26 mouse cellular contexts compared by ENCODE assay signal in genomic region chr17:84224217-84224887, GRCm38 (mm10). TPM values are rescaled to one million over a fixed set of nuclear protein-coding genes. Genes with fewer than 3 reads are reported as not detected.
DNase-seq lines count a peak whose midpoint lies in the region; ATAC-seq lines count a peak whose summit lies in the region.
"Had no signal": no experiment of that assay in that cellular context is flagged by ENCODE, and none has a peak within 500 bp of the region (broad histone marks: within the 10 kb centered on the region; RNA-seq: fewer than 3 reads in every experiment).

No protein-coding gene starts in this region.

- H3K27me3 ChIP-seq in midbrain, embryonic 11.5 days (ENCODE audit: control insufficient read depth, insufficient read depth, low read length): no peaks in the 10 kb centered on the region
- no peaks in the 10 kb centered on the region for H3K27me3 ChIP-seq in midbrain, embryonic 14.5 days (ENCODE audit: control insufficient read depth, insufficient read depth, low read length)
- H3K27me3 ChIP-seq in kidney, embryonic 14.5 days (ENCODE audit: control insufficient read depth, insufficient read depth, low read length): no peaks in the 10 kb centered on the region
- H3K27me3 ChIP-seq: embryonic facial prominence, embryonic 12.5 days; hindbrain, embryonic 15.5 days; liver, embryonic 13.5 days; stomach, embryonic 15.5 days had no signal

- no peak overlapping the region for H3K27ac ChIP-seq in midbrain, embryonic 11.5 days (ENCODE audit: low read depth, low read length)
- no peak overlapping the region for H3K27ac ChIP-seq in midbrain, embryonic 14.5 days (replicated peaks; ENCODE audit: low read depth, low read length)
- no peak overlapping the region for H3K27ac ChIP-seq in kidney, embryonic 14.5 days (ENCODE audit: low read depth, low read length)
- H3K27ac ChIP-seq: embryonic facial prominence, embryonic 12.5 days; gastrocnemius, adult 2 months; heart, adult 2 months; hindbrain, embryonic 10.5 days; hindbrain, embryonic 15.5 days; layer of hippocampus, adult 2 months; left cerebral cortex, adult 2 months; liver, embryonic 13.5 days; stomach, embryonic 15.5 days had no signal

- H3K4me3 ChIP-seq in midbrain, embryonic 11.5 days (ENCODE audit: low read depth, low read length): no peak overlapping the region
- H3K4me3 ChIP-seq in midbrain, embryonic 14.5 days (replicated peaks; ENCODE audit: low read depth, low read length): no peak overlapping the region
- no peak overlapping the region for H3K4me3 ChIP-seq in kidney, embryonic 14.5 days (ENCODE audit: low read length)
- H3K4me3 ChIP-seq: embryonic facial prominence, embryonic 12.5 days; gastrocnemius, adult 2 months; heart, adult 2 months; hindbrain, embryonic 10.5 days; hindbrain, embryonic 15.5 days; layer of hippocampus, adult 2 months; left cerebral cortex, adult 2 months; liver, embryonic 13.5 days; stomach, embryonic 15.5 days had no signal

- H3K4me2 ChIP-seq in midbrain, embryonic 11.5 days: no peak overlapping the region
- H3K4me2 ChIP-seq in midbrain, embryonic 14.5 days (ENCODE audit: low read length): no peak overlapping the region
- no peak overlapping the region for H3K4me2 ChIP-seq in kidney, embryonic 14.5 days (replicated peaks; ENCODE audit: low read depth, low read length)
- H3K4me2 ChIP-seq: embryonic facial prominence, embryonic 12.5 days; hindbrain, embryonic 15.5 days; liver, embryonic 13.5 days; stomach, embryonic 15.5 days had no signal

- ATAC-seq in midbrain, embryonic 11.5 days (ENCODE audit: low FRiP score): no peak
- ATAC-seq in midbrain, embryonic 14.5 days (ENCODE audit: low FRiP score, low TSS enrichment): no peak
- peak; percentile 61 for ATAC-seq in kidney, embryonic 14.5 days (ENCODE audit: low FRiP score, low TSS enrichment)
- ATAC-seq: CD4-positive, CD25-positive, alpha-beta regulatory T cell, adult 4 months; forebrain, embryonic 14.5 days; midbrain, embryonic 16.5 days had no signal

- H3K36me3 ChIP-seq in midbrain, embryonic 11.5 days (ENCODE audit: control insufficient read depth, insufficient read depth, low read length): peaks cover 2% of the 10 kb centered on the region; the same call in 1 of the 2 replicates
- peaks cover 34% of the 10 kb centered on the region for H3K36me3 ChIP-seq in midbrain, embryonic 14.5 days (ENCODE audit: control insufficient read depth, insufficient read depth, low read length)
- H3K36me3 ChIP-seq in kidney, embryonic 14.5 days (ENCODE audit: control insufficient read depth, insufficient read depth, low read length): peaks cover 28% of the 10 kb centered on the region

- H3K9me3 ChIP-seq in midbrain, embryonic 11.5 days (ENCODE audit: control insufficient read depth, low read length): no peaks in the 10 kb centered on the region
- H3K9me3 ChIP-seq in midbrain, embryonic 14.5 days (ENCODE audit: control insufficient read depth, low read length): no peaks in the 10 kb centered on the region
- H3K9me3 ChIP-seq in kidney, embryonic 14.5 days (ENCODE audit: control insufficient read depth, low read length): no peaks in the 10 kb centered on the region
- H3K9me3 ChIP-seq: embryonic facial prominence, embryonic 12.5 days; hindbrain, embryonic 10.5 days; hindbrain, embryonic 15.5 days; liver, embryonic 13.5 days; stomach, embryonic 15.5 days had no signal

- no peak overlapping the region for H3K9ac ChIP-seq in midbrain, embryonic 11.5 days (ENCODE audit: low read length)
- H3K9ac ChIP-seq in midbrain, embryonic 14.5 days (replicated peaks; ENCODE audit: low read length): no peak overlapping the region
- no peak overlapping the region for H3K9ac ChIP-seq in kidney, embryonic 14.5 days (ENCODE audit: low read depth, low read length)
- H3K9ac ChIP-seq: embryonic facial prominence, embryonic 12.5 days; hindbrain, embryonic 15.5 days; liver, embryonic 13.5 days; stomach, embryonic 15.5 days had no signal

- DNase-seq in midbrain, embryonic 11.5 days (ENCODE audit: low spot score, missing footprints): peak; percentile 56
- no peak for DNase-seq in midbrain, embryonic 14.5 days
- peak; percentile 35 to 43 for DNase-seq in kidney, postnatal 36 days
- DNase-seq in left cerebral cortex, adult 8-10 months (ENCODE audit: low spot score in 2 of 2): no peak
- DNase-seq in lung, postnatal 36 days: no peak
- DNase-seq in right cerebral cortex, postnatal 14 days: no peak
- DNase-seq: adrenal gland, postnatal 36 days; cerebellum, adult 18-20 months; cerebellum, postnatal 14 days; gastrocnemius, adult 2 months; heart, adult 2 months; heart, postnatal 14 days; liver, embryonic 13.5 days; lung, adult 2 months; lung, postnatal 10 days; thymus, postnatal 14 days had no signal

- WGBS in midbrain, embryonic 11.5 days: 67% methylated on average over 15 of the region's 15 CpGs
- WGBS in midbrain, embryonic 14.5 days: 68% methylated on average over 15 of the region's 15 CpGs
- 42% methylated on average over 15 of the region's 15 CpGs for WGBS in kidney, embryonic 14.5 days

- no peaks in the 10 kb centered on the region for H3K4me1 ChIP-seq in midbrain, embryonic 11.5 days (ENCODE audit: control insufficient read depth, insufficient read depth, low read length)
- no peaks in the 10 kb centered on the region for H3K4me1 ChIP-seq in midbrain, embryonic 14.5 days (ENCODE audit: control insufficient read depth, insufficient read depth, low read length)
- H3K4me1 ChIP-seq in kidney, embryonic 14.5 days (ENCODE audit: control insufficient read depth, insufficient read depth, low read length): peaks cover 10% of the 10 kb centered on the region; the same call in 1 of the 2 replicates
- H3K4me1 ChIP-seq: hindbrain, embryonic 15.5 days had no signal

RNA-seq across cellular contexts. Expression of gene Zfp36l2, which starts 36.6 kb away (rescaled TPM):
- 14.4 and 14.6 TPM in 2 replicates for polyA plus RNA-seq in midbrain, embryonic 11.5 days (2014; fragmentation: Nextera tagmentation; extraction: Ambion mirVana)
- polyA plus RNA-seq in midbrain, embryonic 14.5 days (2014; fragmentation: Nextera tagmentation; extraction: Ambion mirVana): 4.6 and 6.4 TPM in 2 replicates
- 22.5 and 24.3 TPM in 2 replicates for polyA plus RNA-seq in kidney, embryonic 14.5 days (2014; fragmentation: Nextera tagmentation; extraction: Ambion mirVana)
- total RNA-seq in left cerebral cortex, adult 8-10 months (2022): 10 to 100 TPM; 19.9 to 27.1 (median 24.2) TPM

Comparison
In these comparisons a context has a peak if more than half of its experiments do, and no peak if none do; other contexts are left out.
1. DNase-seq: peak in midbrain, embryonic 11.5 days (single experiment) and kidney, postnatal 36 days (2 of 2); none in midbrain, embryonic 14.5 days (single experiment), left cerebral cortex, adult 8-10 months (0 of 2), lung, postnatal 36 days (single experiment) and right cerebral cortex, postnatal 14 days (single experiment).